Mouse (Mus musculus) right cerebral cortex, adult 18-20 months (tissue): Measurements from ENCODE around the gene Olfr97.
"Not testable (repeated sequence)": the region's sequence is repeated elsewhere in the genome, so short reads cannot be mapped to it uniquely, and the experiment has no call there.

ENCODE experiments used
- DNase-seq: peaks from one replicate; pipeline ENCODE4 v3.0.0; 2022; ENCODE audit warnings: mixed read lengths

Olfr97 gene

GRCm38 (mm10) chr17:37237230-37237629, at the start of gene Olfr97:
Gene Olfr97, minus strand, starts transcription at chr17:37237330.
- not testable (repeated sequence) for DNase-seq

- no peak for DNase-seq
Observed at GRCm38 (mm10) chr17:37283360-37283759, 46.2 kb upstream of the Olfr97 start, which contains the start of gene Olfr99. Gene Olfr99, minus strand, starts transcription at chr17:37283460.

GRCm38 (mm10) chr17:37280331-37280730, 43.2 kb upstream of the Olfr97 start:
- no peak for DNase-seq

GRCm38 (mm10) chr17:37276573-37276972, 39.4 kb upstream of the Olfr97 start:
- no peak for DNase-seq

GRCm38 (mm10) chr17:37275626-37276248, 38.6 kb upstream of the Olfr97 start:
- no peak for DNase-seq

- DNase-seq, result peak; percentile 4
Observed at GRCm38 (mm10) chr17:37270702-37271092, 33.6 kb upstream of the Olfr97 start.

GRCm38 (mm10) chr17:37270058-37270701, 33.0 kb upstream of the Olfr97 start, which contains the start of gene H2-M3:
Gene H2-M3, plus strand, starts transcription at chr17:37270220.
- peak; percentile 89 for DNase-seq

GRCm38 (mm10) chr17:37263626-37264025, 26.5 kb upstream of the Olfr97 start, which contains the start of gene Olfr98:
Gene Olfr98, minus strand, starts transcription at chr17:37263749.
- DNase-seq, result no peak

- no peak for DNase-seq
Observed at GRCm38 (mm10) chr17:37250544-37250943, 13.4 kb upstream of the Olfr97 start.

- DNase-seq, result no peak
Observed at GRCm38 (mm10) chr17:37249460-37249859, 12.3 kb upstream of the Olfr97 start.

- peak; percentile 35 for DNase-seq
Observed at GRCm38 (mm10) chr17:37246715-37247114, 9.6 kb upstream of the Olfr97 start.

GRCm38 (mm10) chr17:37242198-37242597, 5.1 kb upstream of the Olfr97 start:
- DNase-seq, result no peak

GRCm38 (mm10) chr17:37221879-37222278, 15.3 kb downstream of the Olfr97 start:
- DNase-seq, result no peak

GRCm38 (mm10) chr17:37219846-37220245, 17.3 kb downstream of the Olfr97 start, which contains the start of gene Olfr96:
Gene Olfr96, plus strand, starts transcription at chr17:37220146.
- no peak for DNase-seq

- no peak for DNase-seq
Observed at GRCm38 (mm10) chr17:37218486-37218885, 18.6 kb downstream of the Olfr97 start.

- DNase-seq, result no peak
Observed at GRCm38 (mm10) chr17:37213018-37213417, 24.1 kb downstream of the Olfr97 start, which contains the start of gene Olfr95. Gene Olfr95, minus strand, starts transcription at chr17:37213118.

- DNase-seq, result peak; percentile 30
Observed at GRCm38 (mm10) chr17:37210884-37211768, 26.0 kb downstream of the Olfr97 start.

GRCm38 (mm10) chr17:37203917-37204236, 33.3 kb downstream of the Olfr97 start:
- DNase-seq, result no peak

GRCm38 (mm10) chr17:37203206-37203916, 33.8 kb downstream of the Olfr97 start:
- DNase-seq, result peak; percentile 82

- no peak for DNase-seq
Observed at GRCm38 (mm10) chr17:37200894-37201293, 36.2 kb downstream of the Olfr97 start, which contains the start of gene Olfr94. Gene Olfr94, minus strand, starts transcription at chr17:37200994.

- DNase-seq, result peak; percentile 41
Observed at GRCm38 (mm10) chr17:37196845-37197724, 40.0 kb downstream of the Olfr97 start.
